Comparison of ENCODE assay signal across 19 mouse cellular contexts in genomic region chr3:136960314-136960713, GRCm38 (mm10).
DNase-seq lines count a peak whose midpoint lies in the region; ATAC-seq and TF ChIP-seq lines count a peak whose summit lies in the region.
"Had no signal": no experiment of that assay in that cellular context is flagged by ENCODE, and none has a peak within 500 bp of the region (broad histone marks: within the 10 kb centered on the region; RNA-seq: fewer than 3 reads in every experiment).

No protein-coding gene starts in this region.

- H3K4me1 ChIP-seq in intestine, embryonic 15.5 days (replicated peaks): peaks cover 3% of the 10 kb centered on the region; the same call in 1 of the 2 replicates
- H3K4me1 ChIP-seq in intestine, postnatal 0 days (replicated peaks; ENCODE audit: control insufficient read depth, insufficient read depth, low read length): no peaks in the 10 kb centered on the region; the same call in 1 of the 2 replicates
- H3K4me1 ChIP-seq in small intestine, adult 2 months (ENCODE audit: control insufficient read depth, insufficient read depth, insufficient read length, low read length): peaks cover 11% of the 10 kb centered on the region
- H3K4me1 ChIP-seq: embryonic facial prominence, embryonic 10.5 days; embryonic facial prominence, embryonic 12.5 days; forebrain, embryonic 13.5 days; forebrain, embryonic 15.5 days had no signal

- H3K4me3 ChIP-seq in intestine, embryonic 15.5 days (replicated peaks): no peak overlapping the region
- no peak overlapping the region for H3K4me3 ChIP-seq in intestine, postnatal 0 days (ENCODE audit: low read depth, low read length)
- no peak overlapping the region for H3K4me3 ChIP-seq in small intestine, adult 2 months (ENCODE audit: low read depth, low read length)
- H3K4me3 ChIP-seq: embryonic facial prominence, embryonic 10.5 days; embryonic facial prominence, embryonic 12.5 days; forebrain, embryonic 13.5 days; forebrain, embryonic 15.5 days had no signal

- ATAC-seq in intestine, embryonic 15.5 days: peak; percentile 91
- ATAC-seq in intestine, postnatal 0 days: peak; percentile 56; the same call in 1 of the 2 replicates
- ATAC-seq: forebrain, embryonic 13.5 days; forebrain, embryonic 15.5 days had no signal

- no peak for TF ChIP-seq CTCF in intestine, postnatal 0 days (IDR thresholded peaks at IDR 0.05; ENCODE audit: low read depth)
- TF ChIP-seq CTCF in small intestine, adult 2 months (IDR thresholded peaks at IDR 0.05; ENCODE audit: extremely low read depth, insufficient read length, insufficient replicate concordance, low read depth, low read length): no peak

- H3K9ac ChIP-seq in intestine, embryonic 15.5 days: no peak overlapping the region
- H3K9ac ChIP-seq in intestine, postnatal 0 days (ENCODE audit: low read depth, low read length): no peak overlapping the region
- H3K9ac ChIP-seq: embryonic facial prominence, embryonic 12.5 days; forebrain, embryonic 13.5 days; forebrain, embryonic 15.5 days had no signal

- H3K36me3 ChIP-seq in intestine, embryonic 15.5 days: no peaks in the 10 kb centered on the region
- no peaks in the 10 kb centered on the region for H3K36me3 ChIP-seq in intestine, postnatal 0 days (ENCODE audit: control insufficient read depth, insufficient read depth)
- H3K36me3 ChIP-seq in small intestine, adult 2 months (ENCODE audit: control insufficient read depth, insufficient read depth, low read length): no peaks in the 10 kb centered on the region
- H3K36me3 ChIP-seq: embryonic facial prominence, embryonic 10.5 days; embryonic facial prominence, embryonic 12.5 days; forebrain, embryonic 15.5 days had no signal

- no peak overlapping the region for H3K27ac ChIP-seq in intestine, embryonic 15.5 days
- H3K27ac ChIP-seq in intestine, postnatal 0 days (ENCODE audit: low read depth, low read length): no peak overlapping the region
- H3K27ac ChIP-seq in small intestine, adult 2 months (ENCODE audit: insufficient read depth, low read depth, low read length): peak overlapping the region; percentile 26
- H3K27ac ChIP-seq: embryonic facial prominence, embryonic 10.5 days; embryonic facial prominence, embryonic 12.5 days; forebrain, embryonic 13.5 days; forebrain, embryonic 15.5 days had no signal

- no peaks in the 10 kb centered on the region for H3K27me3 ChIP-seq in intestine, embryonic 15.5 days (replicated peaks)
- no peaks in the 10 kb centered on the region for H3K27me3 ChIP-seq in intestine, postnatal 0 days (replicated peaks; ENCODE audit: control insufficient read depth, insufficient read depth, low read length)
- no peaks in the 10 kb centered on the region for H3K27me3 ChIP-seq in small intestine, adult 2 months (ENCODE audit: control insufficient read depth, insufficient read depth, low read length)
- H3K27me3 ChIP-seq: embryonic facial prominence, embryonic 12.5 days; forebrain, embryonic 13.5 days; forebrain, embryonic 15.5 days had no signal

- H3K9me3 ChIP-seq in intestine, embryonic 15.5 days: no peaks in the 10 kb centered on the region
- no peaks in the 10 kb centered on the region for H3K9me3 ChIP-seq in intestine, postnatal 0 days (ENCODE audit: control insufficient read depth)
- H3K9me3 ChIP-seq: embryonic facial prominence, embryonic 10.5 days; embryonic facial prominence, embryonic 12.5 days; forebrain, embryonic 13.5 days; forebrain, embryonic 15.5 days had no signal

- DNase-seq in 416B (ENCODE audit: low read depth): peak; percentile 12
- DNase-seq in layer of hippocampus, adult 11-12 months (ENCODE audit: low spot score): no peak
- DNase-seq in heart, adult 8-10 months (ENCODE audit: low spot score): no peak
- no peak for DNase-seq in frontal cortex, postnatal 14 days (ENCODE audit: low spot score in 2 of 2)
- DNase-seq: adrenal gland, adult 2 months; adrenal gland, postnatal 10 days; adrenal gland, postnatal 25 days; cerebellum, adult 11-12 months; cerebellum, adult 2 months; cerebellum, adult 9-10 months; cerebellum, postnatal 10 days; cerebellum, postnatal 25 days had no signal

- no peak overlapping the region for H3K4me2 ChIP-seq in intestine, embryonic 15.5 days (replicated peaks)
- no peak overlapping the region for H3K4me2 ChIP-seq in intestine, postnatal 0 days (replicated peaks; ENCODE audit: low read depth)
- H3K4me2 ChIP-seq: embryonic facial prominence, embryonic 12.5 days; forebrain, embryonic 13.5 days; forebrain, embryonic 15.5 days had no signal

- no peak for TF ChIP-seq POLR2A in small intestine, adult 2 months (IDR thresholded peaks at IDR 0.05; ENCODE audit: low read depth, low read length)

- 67% methylated on average over 3 of the region's 3 CpGs for WGBS in intestine, embryonic 15.5 days
- 42% methylated on average over 3 of the region's 3 CpGs for WGBS in intestine, postnatal 0 days
- WGBS in small intestine, adult 2 months: 41% methylated on average over 3 of the region's 3 CpGs
